Mouse (Mus musculus): Measurements from ENCODE around the gene Zdhhc6. TPM values are rescaled to one million over a fixed set of nuclear protein-coding genes. Genes with fewer than 3 reads are reported as not detected.

Zdhhc6 gene
- 10 to 100 TPM; 71.5 to 82.6 TPM for polyA plus RNA-seq (2017; shearing (Covaris generic))

DNA sequence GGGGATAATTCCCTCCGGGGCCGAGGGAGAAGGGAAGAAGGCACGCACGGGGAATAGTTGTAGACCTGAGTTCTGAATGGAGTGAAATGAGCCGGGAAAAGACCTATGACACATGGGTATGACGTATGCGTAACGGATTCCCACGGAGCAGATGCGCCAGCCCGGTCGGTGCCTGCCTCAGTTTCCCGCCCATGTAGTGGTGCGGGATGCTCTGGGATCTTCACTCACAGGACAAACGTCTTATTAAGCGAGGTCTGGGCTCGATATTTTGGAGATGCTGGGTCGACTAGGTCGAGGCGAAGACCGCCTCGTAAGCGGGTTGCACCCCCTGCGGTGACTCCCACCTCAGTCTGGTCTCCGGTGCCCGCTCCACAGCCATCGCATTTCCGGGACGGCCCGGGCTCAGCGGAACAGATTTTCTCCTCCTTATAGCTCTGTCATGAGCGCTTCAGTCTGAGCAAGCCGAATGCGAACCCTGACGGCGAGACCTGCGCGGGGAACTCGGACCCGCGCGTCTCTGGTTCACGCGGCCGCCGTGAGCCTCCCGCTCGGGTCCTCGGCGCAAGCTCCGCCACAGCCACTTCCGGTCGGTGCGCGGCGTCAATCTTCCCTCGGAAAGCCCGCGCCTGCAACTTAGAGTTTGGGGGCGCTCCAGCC lies at the start of gene Zdhhc6:
Gene Zdhhc6, minus strand, starts transcription at position 581 of the 657 bp plus-strand sequence.

GRCm38 (mm10) chr19:55316109-55316714 lies 380 bp upstream of the Zdhhc6 start, which contains the start of gene Vti1a:
TSS of gene Vti1a (plus strand) at chr19:55316295.

GRCm38 (mm10) chr19:55251383-55252124 lies 64.3 kb downstream of the Zdhhc6 start, which contains the start of gene Acsl5:
TSS of gene Acsl5 (plus strand) at chr19:55251938.

DNA sequence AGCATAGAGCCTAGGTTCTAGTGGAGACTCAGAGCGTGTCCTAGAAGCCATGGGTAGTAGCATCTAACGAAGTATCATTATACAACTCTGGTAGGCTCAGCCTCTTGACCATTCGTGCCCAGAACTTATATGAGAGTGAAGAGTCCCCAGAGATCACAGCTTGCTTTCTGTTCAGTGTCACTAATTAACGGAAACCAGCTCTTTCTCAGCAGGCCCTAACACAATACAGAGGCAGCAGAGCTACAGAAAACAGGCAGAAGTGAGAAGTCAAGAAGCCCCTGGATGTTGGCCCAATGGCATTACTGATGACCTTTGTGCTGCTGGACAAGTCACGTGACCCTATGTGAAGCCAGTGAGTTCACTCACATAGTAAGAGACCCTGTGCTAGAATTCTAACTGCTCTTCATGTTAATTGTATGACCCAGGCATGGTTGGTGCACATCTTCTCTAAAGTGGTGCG lies 74.6 kb downstream of the Zdhhc6 start, which contains the start of gene Gucy2g:
Gene Gucy2g, minus strand, starts transcription at position 51 of the 460 bp plus-strand sequence.

Other genes with a start within 250 kb of the Zdhhc6 start
- 1 to 10 TPM; 5.2 to 6.1 TPM for gene Gpam, start 188.8 kb downstream of the Zdhhc6 start, polyA plus RNA-seq (2017; shearing (Covaris generic))
- gene Tectb, start 135.3 kb downstream of the Zdhhc6 start, polyA plus RNA-seq (2017; shearing (Covaris generic)), result under 1 TPM in 1 of 2 experiments, not detected in 1; 0.38 TPM
- under 1 TPM in 1 of 2 experiments, not detected in 1; 0.26 TPM for gene Gucy2g, start 74.8 kb downstream of the Zdhhc6 start, polyA plus RNA-seq (2017; shearing (Covaris generic))
- 100 to 1,000 TPM; 151 to 156 TPM for gene Acsl5, start 64.1 kb downstream of the Zdhhc6 start, polyA plus RNA-seq (2017; shearing (Covaris generic))
- 10 to 100 TPM; 48.9 to 51.9 TPM for gene Vti1a, start 263 bp upstream of the Zdhhc6 start, polyA plus RNA-seq (2017; shearing (Covaris generic))